Mouse (Mus musculus): ENCODE data around the gene Bbox1. TPM values are rescaled to one million over a fixed set of nuclear protein-coding genes. Genes with fewer than 3 reads are reported as not detected.

Gene Bbox1
- total and polyA plus RNA-seq, 3 experiments, result not detected

GRCm38 (mm10) chr2:110313305-110313824 lies 995 bp downstream of the Bbox1 start:
- dilution Hi-C loops (cut with MboI; ENCODE audit: extremely low pct_ligation_motif_present, extremely low pct_unique_long_range_greater_than_20kb, low sequenced_read_pairs) (no loop called here), in situ Hi-C loops (cut with MboI; ENCODE audit: low pct_ligation_motif_present, low pct_unique_long_range_greater_than_20kb, low sequenced_read_pairs) (no loop called here)
- Histone ChIP-seq H3K9me3 (replicated peaks; ENCODE audit: low read length) (peaks cover 26% of the 10 kb centered on the region), H3K4me1 (ENCODE audit: control insufficient read depth in 1 of 2, insufficient read depth in 2 of 2) (no peaks in the 10 kb centered on the region), H3K4me2 (ENCODE audit: insufficient read depth, low read depth, poor library complexity, severe bottlenecking) (no peak overlapping the region), H3K79me2 (replicated peaks; ENCODE audit: control insufficient read depth, extremely low read depth, insufficient read depth, poor library complexity, severe bottlenecking) (no peaks in the 10 kb centered on the region), H3K36me3 (replicated peaks in 1 of 2; ENCODE audit: control insufficient read depth in 1 of 2, insufficient read depth in 1 of 2, low read length in 1 of 2) (no peaks in the 10 kb centered on the region), H3K9ac (ENCODE audit: insufficient read depth, low read depth) (no peak overlapping the region), H3K27ac (ENCODE audit: insufficient read depth, low read depth) (no peak overlapping the region), H3K27me3 (replicated peaks) (no peaks in the 10 kb centered on the region), H3K4me3 (replicated peaks in 1 of 3; ENCODE audit: low read depth in 2 of 3, low read length in 2 of 3, poor library complexity in 1 of 3) (no peak overlapping the region)
- TF ChIP-seq IRF4 (IDR thresholded peaks at IDR 0.05; ENCODE audit: low read depth, low read length), result no peak
- no peak for TF ChIP-seq CTCF (conservative IDR thresholded peaks at IDR 0.05 in 1 of 2, IDR thresholded peaks at IDR 0.05 in 1 of 2; ENCODE audit: low read depth in 2 of 2, low read length in 2 of 2)
- no peak for TF ChIP-seq ZNF384 (IDR thresholded peaks at IDR 0.05; ENCODE audit: low read depth, low read length)
- no peak for TF ChIP-seq USF2 (conservative IDR thresholded peaks at IDR 0.05; ENCODE audit: low read depth, low read length)
- no peak for TF ChIP-seq MAFK (IDR thresholded peaks at IDR 0.05; ENCODE audit: insufficient replicate concordance, low read length)
- TF ChIP-seq ZC3H11A (IDR thresholded peaks at IDR 0.05; ENCODE audit: low read depth, low read length), result no peak
- TF ChIP-seq MEF2A (IDR thresholded peaks at IDR 0.05; ENCODE audit: borderline replicate concordance, low read depth, low read length), result no peak
- no peak for TF ChIP-seq RCOR1 (conservative IDR thresholded peaks at IDR 0.05; ENCODE audit: low read depth, low read length)
- TF ChIP-seq POLR2AphosphoS2 (IDR thresholded peaks at IDR 0.05; ENCODE audit: low read depth, low read length), result no peak
- TF ChIP-seq E2F4 (IDR thresholded peaks at IDR 0.05; ENCODE audit: insufficient replicate concordance, low read depth, low read length), result no peak
- no peak for TF ChIP-seq MAX (IDR thresholded peaks at IDR 0.05; ENCODE audit: low read length)
- TF ChIP-seq TBP (conservative IDR thresholded peaks at IDR 0.05; ENCODE audit: low read depth, low read length), result no peak
- no peak for TF ChIP-seq CHD1 (IDR thresholded peaks at IDR 0.05; ENCODE audit: low read depth, low read length)
- TF ChIP-seq POLR2A (IDR thresholded peaks at IDR 0.05; ENCODE audit: low read depth, low read length), result no peak
- TF ChIP-seq JUND (conservative IDR thresholded peaks at IDR 0.05; ENCODE audit: low read depth, low read length), result no peak
- no peak for TF ChIP-seq GABPA (IDR thresholded peaks at IDR 0.05; ENCODE audit: insufficient replicate concordance, low read depth, low read length)
- no peak for DNase-seq (ENCODE audit: extremely low read depth)

- no peaks in the 10 kb centered on the region for H3K36me3 ChIP-seq (replicated peaks in 1 of 2; ENCODE audit: control insufficient read depth in 1 of 2, insufficient read depth in 1 of 2, low read length in 1 of 2)
- dilution Hi-C loops (cut with MboI; ENCODE audit: extremely low pct_ligation_motif_present, extremely low pct_unique_long_range_greater_than_20kb, low sequenced_read_pairs), result no loop called here
- H3K27me3 ChIP-seq (replicated peaks), result no peaks in the 10 kb centered on the region
- H3K4me1 ChIP-seq (ENCODE audit: control insufficient read depth in 1 of 2, insufficient read depth in 2 of 2), result no peaks in the 10 kb centered on the region
- H3K27ac ChIP-seq (ENCODE audit: insufficient read depth, low read depth), result no peak overlapping the region
- no peak for DNase-seq (ENCODE audit: extremely low read depth)
- peaks cover 17% of the 10 kb centered on the region for H3K9me3 ChIP-seq (replicated peaks; ENCODE audit: low read length)
- H3K9ac ChIP-seq (ENCODE audit: insufficient read depth, low read depth), result no peak overlapping the region
- H3K4me2 ChIP-seq (ENCODE audit: insufficient read depth, low read depth, poor library complexity, severe bottlenecking), result no peak overlapping the region
- TF ChIP-seq CHD2 (IDR thresholded peaks at IDR 0.05; ENCODE audit: low read length) (no peak), ETS1 (conservative IDR thresholded peaks at IDR 0.05; ENCODE audit: low read depth, low read length) (no peak), BHLHE40 (IDR thresholded peaks at IDR 0.05; ENCODE audit: low read depth, low read length) (0 out of 2 replicates have a peak, but pooled peaks have one; percentile 8)
- no peaks in the 10 kb centered on the region for H3K79me2 ChIP-seq (replicated peaks; ENCODE audit: control insufficient read depth, extremely low read depth, insufficient read depth, poor library complexity, severe bottlenecking)
- H3K4me3 ChIP-seq (replicated peaks in 1 of 3; ENCODE audit: low read depth in 2 of 3, low read length in 2 of 3, poor library complexity in 1 of 3), result no peak overlapping the region
- in situ Hi-C loops (cut with MboI; ENCODE audit: low pct_ligation_motif_present, low pct_unique_long_range_greater_than_20kb, low sequenced_read_pairs), result no loop called here
Measured at GRCm38 (mm10) chr2:110305358-110306283, 8.7 kb downstream of the Bbox1 start.
